Mouse (Mus musculus): ENCODE results near the gene C1s2. TPM values are rescaled to one million over a fixed set of nuclear protein-coding genes. Genes with fewer than 3 reads are reported as not detected.
"Not testable (repeated sequence)": the region's sequence is repeated elsewhere in the genome, so short reads cannot be mapped to it uniquely, and the experiment has no call there.

Gene C1s2
- polyA plus RNA-seq, 1 experiment, result 0.31 TPM

DNA sequence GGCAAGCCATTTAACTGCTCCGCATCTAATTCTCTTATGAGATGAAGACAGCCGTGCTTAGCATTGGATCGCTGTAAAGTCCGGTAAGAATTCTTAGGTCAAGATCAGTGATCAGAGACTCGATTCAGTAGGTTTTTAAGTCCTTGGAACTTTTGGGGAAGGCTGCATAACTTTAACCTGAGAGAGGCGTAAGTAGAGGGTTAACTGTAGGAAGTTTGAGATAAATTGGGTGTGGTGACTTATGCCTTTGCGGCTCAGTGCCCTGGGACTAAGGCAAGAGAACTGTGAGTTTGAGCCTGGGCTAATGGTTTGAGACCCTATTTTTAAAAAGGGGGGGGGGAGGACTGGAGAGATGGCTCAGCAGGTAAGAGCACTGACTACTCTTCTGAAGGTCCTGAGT, 28.4 kb upstream of the C1s2 start:
- no peak for DNase-seq (ENCODE audit: low read depth)
- no peak for TF ChIP-seq POLR2A (IDR thresholded peaks at IDR 0.05; ENCODE audit: borderline replicate concordance, extremely low read depth, insufficient read depth, insufficient read length, poor library complexity, severe bottlenecking)
- TF ChIP-seq CTCF (IDR thresholded peaks at IDR 0.05; ENCODE audit: borderline replicate concordance, extremely low read depth, insufficient read depth, insufficient read length), result no peak

DNA sequence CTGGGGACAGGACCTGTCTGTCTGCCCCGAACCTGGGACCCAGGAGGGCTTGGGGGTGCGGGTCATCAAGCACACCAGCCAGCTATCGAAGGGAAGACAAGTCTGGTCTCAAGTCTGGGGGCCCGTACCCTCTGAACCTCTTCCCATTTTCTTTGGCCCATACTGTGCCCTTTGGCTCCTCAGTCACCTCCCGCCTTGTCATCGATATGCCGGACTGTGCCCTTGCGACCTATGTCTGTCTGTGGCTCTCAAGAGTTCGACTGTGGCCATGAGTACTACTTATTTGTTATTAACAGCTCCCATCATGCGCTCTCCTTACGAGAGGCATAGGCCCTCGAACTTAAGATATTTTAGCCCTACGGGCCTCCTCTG, 27.5 kb upstream of the C1s2 start:
- DNase-seq (ENCODE audit: low read depth), result no peak
- TF ChIP-seq POLR2A (IDR thresholded peaks at IDR 0.05; ENCODE audit: borderline replicate concordance, extremely low read depth, insufficient read depth, insufficient read length, poor library complexity, severe bottlenecking) (no peak), CTCF (IDR thresholded peaks at IDR 0.05; ENCODE audit: borderline replicate concordance, extremely low read depth, insufficient read depth, insufficient read length) (no peak)

DNA sequence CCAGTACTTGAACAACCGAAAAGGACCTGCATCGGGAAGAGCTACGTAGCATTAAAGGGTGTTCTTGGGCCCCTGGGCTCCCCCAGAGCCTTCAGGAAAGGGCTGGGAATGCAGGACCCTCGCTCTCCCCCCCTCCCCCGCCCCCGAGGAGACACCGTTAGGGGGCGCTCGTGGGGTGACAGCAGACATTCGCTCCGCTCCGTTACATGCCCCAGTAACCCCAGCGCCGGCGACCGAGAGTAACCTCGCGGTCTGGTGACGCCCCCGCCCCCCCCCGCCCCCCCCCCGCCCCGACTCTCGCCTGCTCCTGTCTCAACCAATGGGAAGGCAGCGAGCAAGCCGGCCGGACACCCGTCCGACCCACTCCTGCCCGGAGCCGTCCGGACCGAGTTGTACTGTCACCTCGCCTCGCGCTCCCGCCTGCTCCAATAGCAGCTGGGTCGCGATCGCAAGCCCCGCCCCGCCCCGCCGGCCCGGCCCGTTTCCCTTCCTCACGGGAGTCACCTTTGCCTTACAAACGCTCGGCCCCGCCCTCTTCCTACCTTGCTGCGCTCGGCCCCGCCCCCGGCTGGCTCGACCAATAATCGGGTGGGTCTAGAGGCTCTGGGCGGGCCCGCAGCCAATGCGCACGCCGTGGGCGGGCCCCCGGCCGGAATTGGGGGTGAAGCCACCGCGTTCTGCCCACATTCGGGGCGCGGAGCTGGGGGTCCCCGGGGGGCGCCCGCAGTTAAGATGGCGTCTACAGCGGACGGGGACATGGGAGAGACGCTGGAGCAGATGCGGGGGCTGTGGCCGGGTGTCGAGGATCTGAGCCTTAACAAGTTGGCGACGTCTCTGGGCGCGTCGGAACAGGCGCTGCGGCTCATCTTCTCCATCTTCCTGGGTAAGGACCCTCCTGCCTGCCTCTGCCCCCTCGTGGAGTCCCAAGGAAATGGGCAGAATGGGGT, 26.9 kb upstream of the C1s2 start, which contains the start of gene Lpcat3:
TSS of gene Lpcat3 (plus strand) at position 551 of the 947 bp plus-strand sequence.
- peak; percentile 98 for DNase-seq (ENCODE audit: low read depth)
- TF ChIP-seq POLR2A (IDR thresholded peaks at IDR 0.05; ENCODE audit: borderline replicate concordance, extremely low read depth, insufficient read depth, insufficient read length, poor library complexity, severe bottlenecking), result peak; percentile 28; the same call in 1 of the 2 replicates
- TF ChIP-seq CTCF (IDR thresholded peaks at IDR 0.05; ENCODE audit: borderline replicate concordance, extremely low read depth, insufficient read depth, insufficient read length), result peak; percentile 68

DNA sequence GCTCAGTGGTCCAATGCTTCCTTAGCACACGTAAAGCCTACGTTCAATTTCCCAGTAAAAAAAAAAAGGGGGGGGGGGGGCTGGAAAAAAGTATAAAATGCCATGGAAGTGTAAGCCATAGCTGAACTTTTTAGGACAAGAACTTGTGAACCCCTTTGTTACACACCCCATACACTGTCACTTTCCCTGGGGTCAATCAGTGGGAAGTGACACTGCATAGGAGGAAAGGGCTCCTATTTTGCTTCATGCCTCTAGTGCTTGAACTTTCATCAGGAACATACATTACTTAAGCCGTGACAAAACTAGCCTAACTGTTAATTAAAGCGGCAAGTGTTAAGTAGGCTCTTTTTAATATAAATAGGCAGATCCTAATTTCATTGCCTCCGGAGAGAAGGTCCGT, 26.1 kb upstream of the C1s2 start:
- TF ChIP-seq CTCF (IDR thresholded peaks at IDR 0.05; ENCODE audit: borderline replicate concordance, extremely low read depth, insufficient read depth, insufficient read length) (no peak), POLR2A (IDR thresholded peaks at IDR 0.05; ENCODE audit: borderline replicate concordance, extremely low read depth, insufficient read depth, insufficient read length, poor library complexity, severe bottlenecking) (no peak)
- no peak for DNase-seq (ENCODE audit: low read depth)

DNA sequence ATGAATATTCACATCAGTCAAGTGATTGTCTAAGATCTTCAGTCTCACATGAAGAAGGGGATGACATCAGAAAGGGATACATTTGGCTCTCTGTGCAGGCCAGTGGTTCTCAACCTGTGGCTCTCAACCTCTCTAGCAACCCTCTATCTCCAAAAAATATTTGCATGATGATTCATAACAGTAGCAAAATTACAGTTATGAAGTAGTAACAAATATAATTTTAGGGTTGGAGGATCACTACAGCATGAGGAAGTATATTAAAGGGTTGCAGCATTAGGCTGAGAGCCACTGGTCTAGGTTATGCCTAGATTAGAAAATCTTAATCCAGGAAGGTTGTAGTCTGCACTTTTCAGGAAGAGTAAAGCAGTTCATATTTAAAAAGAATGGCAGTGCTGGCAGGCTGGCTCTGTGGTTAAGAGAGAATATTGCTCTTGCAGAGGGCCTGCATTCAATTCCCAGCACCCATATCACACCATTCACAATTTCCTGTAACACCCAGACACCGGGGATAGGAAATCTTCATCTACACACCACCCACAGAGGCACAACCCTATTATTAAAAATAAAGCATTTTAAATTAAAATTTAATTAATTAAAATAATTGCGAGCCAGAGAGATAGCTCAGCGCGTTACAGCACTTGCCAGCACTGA, 25.4 kb upstream of the C1s2 start:
- DNase-seq (ENCODE audit: low read depth), result no peak
- TF ChIP-seq CTCF (IDR thresholded peaks at IDR 0.05; ENCODE audit: borderline replicate concordance, extremely low read depth, insufficient read depth, insufficient read length) (no peak), POLR2A (IDR thresholded peaks at IDR 0.05; ENCODE audit: borderline replicate concordance, extremely low read depth, insufficient read depth, insufficient read length, poor library complexity, severe bottlenecking) (no peak)

DNA sequence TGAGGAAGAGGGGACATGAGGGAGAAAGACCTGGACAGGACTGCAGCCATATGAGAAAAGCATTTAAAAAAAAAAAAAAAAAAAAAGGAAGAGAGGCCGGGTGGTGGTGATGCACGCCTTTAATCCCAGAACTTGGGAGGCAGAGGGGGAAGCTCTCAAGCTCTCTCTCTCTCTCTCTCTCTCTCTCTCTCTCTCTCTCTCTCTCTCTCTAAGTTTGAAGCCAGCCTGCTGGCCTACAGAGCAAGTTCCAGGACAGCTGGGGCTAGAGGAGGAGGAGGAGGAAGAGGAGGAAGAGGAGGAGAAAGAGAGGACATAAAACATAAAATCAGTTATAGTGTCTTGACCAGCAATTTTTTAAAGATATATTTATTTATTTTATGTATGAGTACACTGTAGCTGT, 22.2 kb upstream of the C1s2 start:
- DNase-seq (ENCODE audit: low read depth), result no peak
- TF ChIP-seq POLR2A (IDR thresholded peaks at IDR 0.05; ENCODE audit: borderline replicate concordance, extremely low read depth, insufficient read depth, insufficient read length, poor library complexity, severe bottlenecking), result no peak

DNA sequence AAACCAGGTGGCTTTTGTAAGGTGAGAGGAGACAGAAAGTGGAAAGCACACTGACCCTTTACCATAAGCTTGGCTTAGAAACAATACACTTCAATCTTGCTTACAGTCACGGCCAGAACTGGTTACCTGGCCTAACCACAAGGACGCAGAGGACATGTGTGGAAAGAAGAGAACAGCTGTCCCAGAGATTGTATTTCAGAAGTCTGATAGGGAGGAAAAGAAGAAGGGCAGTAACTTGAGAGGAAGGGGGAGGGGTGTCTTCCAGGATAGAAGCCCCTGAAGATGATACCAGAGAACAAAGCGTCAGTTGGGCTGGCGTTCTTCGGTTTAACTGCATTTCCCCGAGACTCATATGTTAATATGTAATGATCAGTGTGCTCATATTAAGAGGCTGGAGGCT, 20.0 kb upstream of the C1s2 start:
- DNase-seq (ENCODE audit: low read depth), result no peak
- TF ChIP-seq CTCF (IDR thresholded peaks at IDR 0.05; ENCODE audit: borderline replicate concordance, extremely low read depth, insufficient read depth, insufficient read length), result no peak
- TF ChIP-seq POLR2A (IDR thresholded peaks at IDR 0.05; ENCODE audit: borderline replicate concordance, extremely low read depth, insufficient read depth, insufficient read length, poor library complexity, severe bottlenecking), result no peak

DNA sequence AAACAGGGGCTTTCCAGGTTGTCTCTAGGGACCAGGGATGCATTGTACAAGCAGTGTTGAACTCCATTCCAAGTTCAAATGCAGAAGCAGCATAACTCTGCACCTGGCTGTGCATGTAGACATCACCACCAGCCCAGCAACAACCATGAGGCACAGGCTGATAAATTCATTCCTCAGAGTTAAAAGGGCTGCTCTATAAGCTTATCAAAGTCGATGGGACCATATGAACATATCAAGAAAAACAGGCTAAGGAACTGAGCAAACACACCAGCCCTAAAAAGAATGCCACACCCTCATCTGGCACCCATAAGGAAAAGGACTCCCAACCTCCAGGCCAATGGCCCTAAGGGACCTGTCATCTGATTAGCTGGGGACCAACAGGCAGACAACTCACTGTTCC, 10.5 kb upstream of the C1s2 start:
- DNase-seq (ENCODE audit: low read depth), result no peak
- TF ChIP-seq POLR2A (IDR thresholded peaks at IDR 0.05; ENCODE audit: borderline replicate concordance, extremely low read depth, insufficient read depth, insufficient read length, poor library complexity, severe bottlenecking) (no peak), CTCF (IDR thresholded peaks at IDR 0.05; ENCODE audit: borderline replicate concordance, extremely low read depth, insufficient read depth, insufficient read length) (no peak)

DNA sequence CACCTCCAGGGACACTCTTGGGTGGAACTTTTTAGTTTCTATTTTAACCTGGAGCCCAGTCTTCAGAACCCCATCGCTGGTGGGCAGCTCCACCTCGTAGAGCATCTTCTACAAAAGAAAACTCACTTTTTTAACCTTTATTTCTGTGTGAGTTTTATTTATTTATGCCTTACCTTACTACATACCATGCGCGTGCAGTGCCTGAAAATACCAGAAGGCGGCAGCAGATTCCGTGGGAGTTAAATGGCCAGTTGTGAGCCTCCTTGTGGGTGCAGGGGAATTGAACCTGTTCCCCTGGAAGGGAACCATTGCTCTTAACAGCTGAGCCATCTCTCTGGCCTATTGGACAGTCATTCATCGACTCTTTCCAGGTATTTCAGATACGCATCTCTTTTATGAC, 5.1 kb upstream of the C1s2 start:
- DNase-seq (ENCODE audit: low read depth), result peak; percentile 44
- TF ChIP-seq CTCF (IDR thresholded peaks at IDR 0.05; ENCODE audit: borderline replicate concordance, extremely low read depth, insufficient read depth, insufficient read length) (peak; percentile 55; the same call in 1 of the 2 replicates), POLR2A (IDR thresholded peaks at IDR 0.05; ENCODE audit: borderline replicate concordance, extremely low read depth, insufficient read depth, insufficient read length, poor library complexity, severe bottlenecking) (no peak)

DNA sequence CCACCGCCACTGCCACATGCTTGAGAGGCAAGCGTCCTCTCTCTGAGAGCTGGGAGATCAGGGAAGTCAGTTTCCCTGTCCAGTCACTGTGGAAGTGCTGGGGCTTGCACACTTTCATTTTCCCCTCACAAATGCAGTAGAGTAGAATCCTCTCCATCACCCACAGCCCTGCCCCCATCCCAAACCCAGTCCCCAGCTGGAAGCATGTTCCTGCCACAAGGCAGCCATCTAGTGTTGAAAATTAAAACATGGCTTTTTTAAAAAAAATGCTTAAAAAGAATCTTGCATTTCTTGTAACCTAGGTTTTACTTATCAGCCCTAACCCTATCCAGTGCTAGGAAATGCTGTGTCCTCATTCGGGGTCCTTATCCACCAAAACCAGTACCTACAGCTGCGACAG, 4.2 kb upstream of the C1s2 start:
- no peak for DNase-seq (ENCODE audit: low read depth)
- TF ChIP-seq POLR2A (IDR thresholded peaks at IDR 0.05; ENCODE audit: borderline replicate concordance, extremely low read depth, insufficient read depth, insufficient read length, poor library complexity, severe bottlenecking), result no peak
- TF ChIP-seq CTCF (IDR thresholded peaks at IDR 0.05; ENCODE audit: borderline replicate concordance, extremely low read depth, insufficient read depth, insufficient read length), result no peak

DNA sequence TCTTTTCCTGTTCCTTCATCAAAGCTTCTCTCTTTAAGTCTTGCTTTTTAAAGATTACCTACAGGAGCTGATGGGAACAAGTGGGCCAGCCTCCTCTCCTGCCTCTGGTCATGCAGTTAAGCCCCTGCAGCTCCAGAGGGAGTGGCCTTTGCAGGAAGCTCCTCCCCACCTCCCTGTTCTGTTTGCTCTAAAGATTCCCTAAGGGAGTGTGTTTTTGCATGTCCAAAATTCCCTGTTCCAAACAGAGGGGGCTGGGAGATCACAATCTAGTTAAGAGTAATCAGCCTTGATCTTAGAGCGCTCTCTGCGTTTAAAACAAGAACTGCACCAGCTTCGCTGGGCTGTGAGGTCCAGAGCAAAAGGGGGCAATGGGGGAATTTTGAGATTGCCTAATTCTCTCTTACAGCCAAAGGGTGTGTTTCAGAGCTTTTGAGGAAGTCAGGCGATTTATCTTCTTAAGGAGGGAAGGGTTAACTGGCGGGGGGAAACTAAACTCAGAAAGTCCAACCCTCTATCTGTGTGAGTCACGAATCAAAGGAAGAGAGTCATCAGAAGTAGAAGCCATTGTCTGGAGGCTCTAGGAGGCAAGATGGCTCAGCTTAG, 1.1 kb upstream of the C1s2 start:
- not testable (repeated sequence) for DNase-seq (ENCODE audit: low read depth)

Measured in brain, embryonic 14.5 days (tissue).